Mouse (Mus musculus) T-helper 2 cell (primary cell): ENCODE data around the gene Sntb2.
"Not testable (repeated sequence)": the region's sequence is repeated elsewhere in the genome, so short reads cannot be mapped to it uniquely, and the experiment has no call there.

Source experiments
- in situ Hi-C: fragments of 300-600 bp; cut with MboI, MseI; formaldehyde crosslinking; loops from one replicate; pipeline ENCODE4 v1.15.1; 2025; ENCODE audit warnings: high pct_unique_total_duplicates

The Sntb2 gene

GRCm38 (mm10) chr8:106969964-106970363 is 34.4 kb downstream of the Sntb2 start:
- in situ Hi-C loops, result no loop called here

GRCm38 (mm10) chr8:106971916-106972315 is 36.4 kb downstream of the Sntb2 start:
- in situ Hi-C loops, result no loop called here

GRCm38 (mm10) chr8:106972538-106973264 is 37.2 kb downstream of the Sntb2 start:
- in situ Hi-C loops, result no loop called here

GRCm38 (mm10) chr8:106973526-106973925 is 38.0 kb downstream of the Sntb2 start:
- in situ Hi-C loops, result not testable (repeated sequence)

GRCm38 (mm10) chr8:106974754-106975153 is 39.2 kb downstream of the Sntb2 start:
- in situ Hi-C loops, result no loop called here

DNA sequence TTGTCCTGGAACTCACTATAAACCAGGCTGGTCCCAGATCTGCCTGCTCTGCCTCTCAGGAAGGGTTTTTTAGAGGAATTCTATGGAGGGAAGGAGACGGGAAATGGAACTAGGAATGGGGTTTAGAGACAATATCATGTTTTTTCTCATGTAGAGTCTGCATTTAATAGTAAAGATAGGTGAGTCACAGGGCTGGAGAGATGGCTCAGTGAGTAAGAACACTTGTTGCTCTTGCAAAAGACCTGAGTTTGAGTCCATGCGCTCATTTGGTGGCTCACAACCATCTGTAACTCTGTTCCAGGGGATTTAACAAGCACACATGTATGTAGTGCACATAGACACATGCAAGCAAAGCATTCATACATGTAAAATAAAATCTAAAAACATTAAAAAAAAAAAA is 40.2 kb downstream of the Sntb2 start:
- in situ Hi-C loops, result no loop called here

GRCm38 (mm10) chr8:106976436-106976835 is 40.9 kb downstream of the Sntb2 start:
- in situ Hi-C loops, result no loop called here

DNA sequence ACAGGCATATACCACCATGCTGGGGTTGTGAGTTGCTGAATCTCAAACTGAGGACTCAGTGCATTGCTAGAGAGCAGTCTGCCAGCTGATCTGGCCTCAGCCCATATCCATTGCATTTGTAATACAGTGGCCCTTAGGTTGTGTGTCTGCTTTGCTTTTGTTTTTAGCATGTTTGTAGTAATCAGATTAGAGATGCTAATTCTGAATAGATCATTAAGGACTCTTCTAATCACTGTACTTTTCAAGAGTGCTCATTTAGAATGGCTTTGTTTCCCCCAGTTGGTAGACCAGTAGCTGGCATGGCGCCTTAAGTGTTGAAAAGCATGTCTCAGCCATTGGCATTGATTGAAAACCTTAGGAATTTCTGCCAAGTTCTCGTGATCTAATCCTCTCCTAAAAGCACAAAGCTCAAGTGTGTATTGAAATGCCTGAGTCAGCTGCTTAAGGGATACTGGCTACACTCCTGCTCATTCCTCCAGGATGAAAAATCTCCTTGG is 43.3 kb downstream of the Sntb2 start:
- in situ Hi-C loops, result no loop called here

GRCm38 (mm10) chr8:106985404-106985821 is 49.9 kb downstream of the Sntb2 start:
- in situ Hi-C loops, result no loop called here

DNA sequence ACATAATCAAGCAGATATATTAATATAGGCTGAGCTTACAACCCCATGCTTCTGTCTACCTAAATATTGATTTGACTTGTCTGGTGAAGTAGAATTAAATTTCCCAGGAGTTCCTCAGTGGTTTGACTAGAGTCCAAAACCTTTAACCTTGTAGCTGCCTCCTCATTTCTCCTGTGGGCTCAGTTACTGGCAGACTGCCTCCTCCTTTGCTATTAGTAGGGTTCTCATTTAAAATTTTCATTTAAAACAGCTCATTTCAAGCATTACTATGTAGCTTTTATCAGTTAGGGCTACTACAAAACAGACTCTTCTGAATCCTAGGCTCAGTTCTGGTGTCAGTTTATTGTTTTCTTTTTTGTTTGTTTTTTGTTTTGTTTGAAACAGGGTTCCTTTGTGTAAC is 50.4 kb downstream of the Sntb2 start:
- in situ Hi-C loops, result no loop called here

GRCm38 (mm10) chr8:106987557-106987956 is 52.0 kb downstream of the Sntb2 start:
- in situ Hi-C loops, result no loop called here

GRCm38 (mm10) chr8:106991393-106991792 is 55.8 kb downstream of the Sntb2 start:
- in situ Hi-C loops, result no loop called here

GRCm38 (mm10) chr8:106996339-106996738 is 60.8 kb downstream of the Sntb2 start:
- in situ Hi-C loops, result not testable (repeated sequence)

- in situ Hi-C loops, result no loop called here
These were observed 61.9 kb downstream of the Sntb2 start for GRCm38 (mm10) chr8:106997416-106997815.

GRCm38 (mm10) chr8:106999068-106999467 is 63.5 kb downstream of the Sntb2 start:
- in situ Hi-C loops, result no loop called here

DNA sequence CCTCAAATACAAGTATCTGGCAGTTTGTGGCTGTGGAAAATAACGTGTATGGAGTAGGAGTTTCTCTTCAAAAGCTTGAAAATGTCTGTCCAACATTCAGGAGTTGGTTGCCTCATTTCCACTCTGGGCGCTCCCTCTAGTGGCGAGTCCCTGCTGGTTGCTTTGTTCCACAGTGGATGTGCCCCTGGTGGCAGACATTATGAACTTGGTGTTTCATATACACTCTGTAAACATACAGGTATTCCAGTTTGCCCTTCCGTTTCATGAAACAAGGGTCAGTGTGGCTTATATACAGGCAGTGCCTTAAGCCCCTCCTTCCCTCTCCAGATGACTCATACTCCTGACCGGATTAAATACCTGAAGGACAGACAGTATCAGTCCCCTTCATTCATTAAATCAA is 67.0 kb downstream of the Sntb2 start:
- in situ Hi-C loops, result loop anchor here (5.0 kb wide), 1 partner anchor 75 kb away; no protein-coding TSS in a partner anchor

GRCm38 (mm10) chr8:107007795-107008194 is 72.2 kb downstream of the Sntb2 start:
- in situ Hi-C loops, result no loop called here

DNA sequence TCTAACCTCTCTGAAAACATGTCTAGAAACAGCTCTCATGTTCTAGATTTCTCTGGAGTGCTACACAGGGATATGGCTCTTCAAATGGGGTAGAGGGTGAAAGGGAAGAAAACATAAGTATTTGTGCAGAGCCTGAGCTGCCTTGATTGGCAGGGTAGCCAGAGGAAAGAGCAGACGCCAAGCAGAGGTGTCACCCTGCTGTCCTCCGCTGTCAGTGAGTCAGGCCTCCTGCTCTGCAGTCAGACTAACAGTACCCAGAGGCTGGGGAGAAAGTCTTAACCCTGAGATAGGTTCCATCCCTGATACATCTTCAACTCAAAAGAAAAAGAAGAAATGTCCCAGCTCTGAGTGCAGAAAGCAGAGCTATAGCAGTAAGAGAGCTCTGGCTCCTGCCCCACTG is 77.1 kb downstream of the Sntb2 start:
- in situ Hi-C loops, result no loop called here

DNA sequence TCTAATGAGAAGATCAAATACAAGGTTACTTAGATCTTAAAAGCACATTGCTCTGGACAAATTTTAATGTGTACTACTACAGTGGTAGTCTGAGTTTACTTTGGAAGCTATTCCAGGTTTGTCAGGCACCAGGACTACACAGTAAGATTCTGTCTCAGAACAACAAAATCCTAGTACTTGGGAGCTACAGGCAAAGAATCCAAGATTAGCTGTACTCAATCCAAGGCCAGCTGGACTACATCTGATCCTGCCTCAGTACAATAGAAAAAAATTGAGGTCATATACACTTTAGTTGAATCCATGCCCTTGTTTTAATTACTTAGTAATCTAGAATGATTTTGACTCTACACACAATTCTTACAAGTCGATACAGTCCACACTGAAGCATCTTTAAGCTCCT is 79.4 kb downstream of the Sntb2 start:
- in situ Hi-C loops, result no loop called here

DNA sequence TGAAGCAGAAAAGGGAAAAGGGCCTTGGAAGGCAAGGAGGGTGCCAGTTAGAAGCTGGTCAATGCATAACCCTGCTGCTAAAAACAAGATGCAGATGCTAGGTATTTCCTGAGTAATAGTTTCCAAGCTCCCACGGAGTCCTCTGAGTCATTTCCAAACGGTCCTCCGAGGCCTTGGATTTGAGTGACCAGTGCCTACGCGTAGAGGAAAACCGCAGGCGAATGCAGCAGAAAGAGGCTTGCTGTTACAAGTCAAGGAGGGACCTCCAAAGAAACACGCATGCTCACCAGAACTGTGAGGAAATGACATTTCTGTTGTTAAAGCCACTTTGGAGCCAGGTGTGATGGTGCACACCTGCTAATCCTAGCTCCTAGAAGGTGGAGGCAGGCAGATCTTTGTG is 87.9 kb downstream of the Sntb2 start:
- in situ Hi-C loops, result loop anchor here (10.0 kb wide), 1 partner anchor 759 kb away; no protein-coding TSS in a partner anchor

DNA sequence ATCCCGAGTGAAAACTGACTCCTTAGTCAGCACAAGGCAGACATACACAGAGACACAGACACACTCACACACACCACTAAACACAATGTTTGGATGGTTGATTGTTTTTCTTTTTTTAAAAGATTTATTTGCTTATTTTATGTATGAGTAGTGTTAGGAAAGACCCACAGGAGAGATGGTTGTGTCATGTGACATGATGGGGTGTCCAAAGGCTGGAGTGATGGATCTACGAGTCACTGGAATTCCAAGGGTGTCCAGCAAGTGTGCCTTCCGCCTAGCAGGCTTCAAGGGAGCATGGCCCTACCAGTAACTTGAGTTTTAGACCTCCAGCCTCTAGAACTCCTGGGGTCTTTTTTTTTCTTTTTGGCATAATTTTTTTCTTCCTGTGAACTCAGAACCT is 93.8 kb downstream of the Sntb2 start:
- in situ Hi-C loops, result loop anchor here (10.0 kb wide), 1 partner anchor 765 kb away; no protein-coding TSS in a partner anchor

GRCm38 (mm10) chr8:107030058-107030457 is 94.5 kb downstream of the Sntb2 start:
- in situ Hi-C loops, result no loop called here
